Mouse (Mus musculus) limb, embryonic 15.5 days (tissue): Measurements from ENCODE around the gene Tomm40. TPM values are rescaled to one million over a fixed set of nuclear protein-coding genes. Genes with fewer than 3 reads are reported as not detected.
A peak's percentile ranks its signal among the peaks of the same experiment; 100 is the strongest.
"Not testable (repeated sequence)": the region's sequence is repeated elsewhere in the genome, so short reads cannot be mapped to it uniquely, and the experiment has no call there.

Source experiments
- ATAC-seq: fragments of 200-750 bp; cut with Nextera tagmentation; 2 replicates; pipeline ENCODE4 v1.8.0; 2017; ENCODE audit warnings: low read depth, moderate TSS enrichment; ENCODE audit not compliant: insufficient number of reproducible peaks, low FRiP score, low TSS enrichment
- H3K27ac ChIP-seq: fragments of 300-500 bp; sonication (generic); 2 replicates; pipeline ENCODE4 v1.5.1; 2015; ENCODE audit warnings: moderate library complexity, mild to moderate bottlenecking, inconsistent platforms
- H3K27me3 ChIP-seq: fragments of 300-500 bp; sonication (generic); 2 replicates; pipeline ENCODE4 v1.6.1; 2015; ENCODE audit warnings: inconsistent platforms
- H3K36me3 ChIP-seq: fragments of 300-500 bp; sonication (generic); 2 replicates; pipeline ENCODE4 v1.6.1; 2015; ENCODE audit warnings: inconsistent platforms
- H3K4me1 ChIP-seq: fragments of 300-500 bp; sonication (generic); 2 replicates; pipeline ENCODE4 v1.6.1; 2015; ENCODE audit warnings: inconsistent platforms
- H3K4me2 ChIP-seq: fragments of 300-500 bp; sonication (generic); 2 replicates; pipeline ENCODE4 v1.6.1; 2015; ENCODE audit warnings: mild to moderate bottlenecking, inconsistent platforms
- H3K4me3 ChIP-seq: fragments of 300-500 bp; sonication (generic); 2 replicates; pipeline ENCODE4 v1.5.1; 2015; ENCODE audit warnings: mild to moderate bottlenecking, inconsistent platforms
- H3K9ac ChIP-seq: fragments of 300-500 bp; sonication (generic); 2 replicates; pipeline ENCODE4 v1.6.1; 2015; ENCODE audit warnings: inconsistent platforms
- H3K9me3 ChIP-seq: fragments of 300-500 bp; sonication (generic); 2 replicates; pipeline ENCODE4 v1.6.1; 2016; ENCODE audit warnings: inconsistent platforms
- WGBS: fragments of 180-500 bp; shearing (Covaris S2); methylation state at CpG from one replicate; pipeline ENCODE4 v1.1.7; 2015; 5-methylcytosine and 5-hydroxymethylcytosine counted together
- polyA plus RNA-seq: library from polyadenylated mRNA; unstranded; fragments of >200 nt; fragmentation: Nextera tagmentation; extraction: Ambion mirVana; gene quantifications from 2 replicates; pipeline ENCODE4 v1.2.1, GENCODE M21; 2015

Gene Tomm40
- polyA plus RNA-seq, 1 experiment from 2014 or later, result 129 TPM

- WGBS, result 45% methylated on average over 28 of the region's 28 CpGs
- peaks cover 15% of the 10 kb centered on the region for H3K4me1 ChIP-seq
- no peak within 1 kb of the TSS for H3K4me2 ChIP-seq
- no peak within 1 kb of the TSS for H3K9ac ChIP-seq
- 0 out of 2 replicates have a peak within 1 kb of the TSS, but pooled peaks have one; percentile 8 for H3K27ac ChIP-seq
- H3K27me3 ChIP-seq, result no peaks in the 10 kb centered on the region
- no peak for ATAC-seq
- H3K4me3 ChIP-seq, result no peak within 1 kb of the TSS
- H3K36me3 ChIP-seq, result peaks cover 9% of the 10 kb centered on the region
- H3K9me3 ChIP-seq, result no peaks in the 10 kb centered on the region; the same call in 1 of the 2 replicates
Observed at GRCm38 (mm10) chr7:19691873-19692865, 23.1 kb downstream of the Tomm40 start, which contains the start of gene Apoc1. Gene Apoc1 (minus strand): TSS chr7:19692660.

- ATAC-seq, result no peak
- no peak overlapping the region for H3K27ac ChIP-seq
- WGBS, result 71% methylated on average over 6 of the region's 6 CpGs
- no peaks in the 10 kb centered on the region for H3K27me3 ChIP-seq
- H3K36me3 ChIP-seq, result peaks cover 3% of the 10 kb centered on the region
- no peak overlapping the region for H3K4me3 ChIP-seq
- H3K4me1 ChIP-seq, result peaks cover 15% of the 10 kb centered on the region
- no peak overlapping the region for H3K9ac ChIP-seq
- no peak overlapping the region for H3K4me2 ChIP-seq
- H3K9me3 ChIP-seq, result no peaks in the 10 kb centered on the region
Observed at GRCm38 (mm10) chr7:19691434-19691833, 23.8 kb downstream of the Tomm40 start.

- Histone ChIP-seq H3K4me2 (no peak overlapping the region), H3K4me1 (peaks cover 15% of the 10 kb centered on the region), H3K36me3 (no peaks in the 10 kb centered on the region), H3K9ac (no peak overlapping the region), H3K27ac (no peak overlapping the region), H3K4me3 (no peak overlapping the region), H3K27me3 (no peaks in the 10 kb centered on the region), H3K9me3 (no peaks in the 10 kb centered on the region)
- WGBS, result 85% methylated on average over 4 of the region's 4 CpGs
- no peak for ATAC-seq
Observed at GRCm38 (mm10) chr7:19690845-19691244, 24.4 kb downstream of the Tomm40 start.

GRCm38 (mm10) chr7:19688611-19689010 is 26.6 kb downstream of the Tomm40 start:
- Histone ChIP-seq H3K9ac (no peak overlapping the region), H3K27me3 (no peaks in the 10 kb centered on the region), H3K4me2 (no peak overlapping the region), H3K4me3 (no peak overlapping the region), H3K27ac (no peak overlapping the region), H3K4me1 (peaks cover 14% of the 10 kb centered on the region), H3K9me3 (no peaks in the 10 kb centered on the region), H3K36me3 (no peaks in the 10 kb centered on the region)
- 92% methylated on average over 2 of the region's 2 CpGs for WGBS
- ATAC-seq, result no peak

GRCm38 (mm10) chr7:19688101-19688500 is 27.1 kb downstream of the Tomm40 start:
- no peak for ATAC-seq
- Histone ChIP-seq H3K4me2 (no peak overlapping the region), H3K27me3 (no peaks in the 10 kb centered on the region), H3K27ac (no peak overlapping the region), H3K4me3 (no peak overlapping the region), H3K4me1 (peaks cover 9% of the 10 kb centered on the region), H3K9me3 (no peaks in the 10 kb centered on the region), H3K9ac (no peak overlapping the region), H3K36me3 (no peaks in the 10 kb centered on the region)
- WGBS, result 92% methylated on average over 10 of the region's 10 CpGs

- not testable (repeated sequence) for H3K36me3 ChIP-seq, ATAC-seq, H3K27me3 ChIP-seq, H3K4me2 ChIP-seq, H3K4me3 ChIP-seq, H3K9ac ChIP-seq, H3K9me3 ChIP-seq, H3K27ac ChIP-seq, H3K4me1 ChIP-seq
- 60% methylated on average over 8 of the region's 8 CpGs for whole genome bisulfite sequencing
Observed at GRCm38 (mm10) chr7:19686927-19687583, 28.2 kb downstream of the Tomm40 start.

GRCm38 (mm10) chr7:19686521-19686920 is 28.7 kb downstream of the Tomm40 start:
- H3K9me3 ChIP-seq, result no peaks in the 10 kb centered on the region
- no peak overlapping the region for H3K4me2 ChIP-seq
- no peak for ATAC-seq
- no peaks in the 10 kb centered on the region for H3K4me1 ChIP-seq
- no peak overlapping the region for H3K27ac ChIP-seq
- WGBS, result 79% methylated on average over 6 of the region's 6 CpGs
- H3K27me3 ChIP-seq, result no peaks in the 10 kb centered on the region
- H3K36me3 ChIP-seq, result no peaks in the 10 kb centered on the region
- H3K9ac ChIP-seq, result no peak overlapping the region
- H3K4me3 ChIP-seq, result no peak overlapping the region

- no peaks in the 10 kb centered on the region for H3K27me3 ChIP-seq
- 61% methylated on average over 4 of the region's 4 CpGs for WGBS
- no peak overlapping the region for H3K27ac ChIP-seq
- H3K9ac ChIP-seq, result no peak overlapping the region
- no peaks in the 10 kb centered on the region for H3K4me1 ChIP-seq
- no peak overlapping the region for H3K4me3 ChIP-seq
- ATAC-seq, result no peak
- no peak overlapping the region for H3K4me2 ChIP-seq
- H3K36me3 ChIP-seq, result no peaks in the 10 kb centered on the region
- no peaks in the 10 kb centered on the region for H3K9me3 ChIP-seq
Observed at GRCm38 (mm10) chr7:19685374-19685773, 29.9 kb downstream of the Tomm40 start.

- Histone ChIP-seq H3K4me2 (no peak overlapping the region), H3K4me1 (no peaks in the 10 kb centered on the region), H3K9ac (no peak overlapping the region), H3K9me3 (no peaks in the 10 kb centered on the region), H3K36me3 (no peaks in the 10 kb centered on the region), H3K27ac (no peak overlapping the region), H3K4me3 (no peak overlapping the region), H3K27me3 (no peaks in the 10 kb centered on the region)
- WGBS, result 83% methylated on average over 6 of the region's 6 CpGs
- ATAC-seq, result no peak
Observed at GRCm38 (mm10) chr7:19683771-19684201, 31.5 kb downstream of the Tomm40 start.

- Histone ChIP-seq H3K4me1 (no peaks in the 10 kb centered on the region), H3K9me3 (no peaks in the 10 kb centered on the region), H3K36me3 (no peaks in the 10 kb centered on the region), H3K4me2 (no peak overlapping the region), H3K4me3 (no peak overlapping the region), H3K9ac (no peak overlapping the region), H3K27me3 (no peaks in the 10 kb centered on the region), H3K27ac (no peak overlapping the region)
- 33% methylated on average over 3 of the region's 3 CpGs for WGBS
- ATAC-seq, result no peak
Observed at GRCm38 (mm10) chr7:19682979-19683378, 32.3 kb downstream of the Tomm40 start.

- H3K36me3 ChIP-seq, result no peaks in the 10 kb centered on the region
- no peaks in the 10 kb centered on the region for H3K27me3 ChIP-seq
- H3K9ac ChIP-seq, result no peak within 1 kb of the TSS
- no peak within 1 kb of the TSS for H3K27ac ChIP-seq
- no peak within 1 kb of the TSS for H3K4me3 ChIP-seq
- 59% methylated on average over 8 of the region's 8 CpGs for WGBS
- ATAC-seq, result no peak
- no peaks in the 10 kb centered on the region for H3K4me1 ChIP-seq
- H3K4me2 ChIP-seq, result no peak within 1 kb of the TSS
- no peaks in the 10 kb centered on the region for H3K9me3 ChIP-seq
Observed at GRCm38 (mm10) chr7:19681202-19681694, 34.0 kb downstream of the Tomm40 start, which contains the start of the genes Gm44805 and Apoc4. Gene Gm44805 (minus strand): TSS chr7:19681423. Gene Apoc4 (minus strand): TSS chr7:19681479.

- Histone ChIP-seq H3K9ac (no peak overlapping the region), H3K27me3 (no peaks in the 10 kb centered on the region), H3K9me3 (no peaks in the 10 kb centered on the region), H3K27ac (no peak overlapping the region), H3K36me3 (no peaks in the 10 kb centered on the region), H3K4me2 (no peak overlapping the region), H3K4me3 (no peak overlapping the region), H3K4me1 (no peaks in the 10 kb centered on the region)
- ATAC-seq, result no peak
- 86% methylated on average over 2 of the region's 2 CpGs for WGBS
Observed at GRCm38 (mm10) chr7:19680702-19681101, 34.5 kb downstream of the Tomm40 start.
